12 mouse cellular contexts compared by ENCODE assay signal in genomic region chr12:67011368-67011767, GRCm38 (mm10).
A peak's percentile ranks its signal among the peaks of the same experiment; 100 is the strongest.
DNase-seq lines count a peak whose midpoint lies in the region; ATAC-seq lines count a peak whose summit lies in the region.
"Had no signal": no experiment of that assay in that cellular context is flagged by ENCODE, and none has a peak within 500 bp of the region (broad histone marks: within the 10 kb centered on the region; RNA-seq: fewer than 3 reads in every experiment).

No protein-coding gene starts in this region.

- no peaks in the 10 kb centered on the region for H3K27me3 ChIP-seq in midbrain, embryonic 14.5 days (ENCODE audit: control insufficient read depth, insufficient read depth, low read length)
- no peaks in the 10 kb centered on the region for H3K27me3 ChIP-seq in midbrain, embryonic 11.5 days (ENCODE audit: control insufficient read depth, insufficient read depth, low read length)
- no peaks in the 10 kb centered on the region for H3K27me3 ChIP-seq in intestine, embryonic 15.5 days (replicated peaks)

- H3K4me2 ChIP-seq in midbrain, embryonic 14.5 days (ENCODE audit: low read length) = no peak overlapping the region
- no peak overlapping the region for H3K4me2 ChIP-seq in midbrain, embryonic 11.5 days
- H3K4me2 ChIP-seq in intestine, embryonic 15.5 days (replicated peaks) = no peak overlapping the region
- H3K4me2 ChIP-seq: lung, embryonic 14.5 days had no signal

- no peak for ATAC-seq in midbrain, embryonic 14.5 days (ENCODE audit: low FRiP score, low TSS enrichment)
- no peak for ATAC-seq in midbrain, embryonic 11.5 days (ENCODE audit: low FRiP score)
- ATAC-seq in intestine, embryonic 15.5 days = no peak

- no peaks in the 10 kb centered on the region for H3K4me1 ChIP-seq in midbrain, embryonic 14.5 days (ENCODE audit: control insufficient read depth, insufficient read depth, low read length)
- no peaks in the 10 kb centered on the region for H3K4me1 ChIP-seq in midbrain, embryonic 11.5 days (ENCODE audit: control insufficient read depth, insufficient read depth, low read length)
- no peaks in the 10 kb centered on the region for H3K4me1 ChIP-seq in intestine, embryonic 15.5 days (replicated peaks)
- H3K4me1 ChIP-seq: hindbrain, embryonic 10.5 days had no signal

- H3K27ac ChIP-seq in midbrain, embryonic 14.5 days (replicated peaks; ENCODE audit: low read depth, low read length) = 0 out of 2 replicates have a peak overlapping the region, but pooled peaks have one; percentile 8
- H3K27ac ChIP-seq in midbrain, embryonic 11.5 days (ENCODE audit: low read depth, low read length) = no peak overlapping the region
- H3K27ac ChIP-seq in intestine, embryonic 15.5 days = no peak overlapping the region
- H3K27ac ChIP-seq: hindbrain, embryonic 10.5 days had no signal

- 70% methylated on average over 4 of the region's 4 CpGs for WGBS in midbrain, embryonic 14.5 days
- WGBS in midbrain, embryonic 11.5 days = 84% methylated on average over 4 of the region's 4 CpGs
- 67% methylated on average over 4 of the region's 4 CpGs for WGBS in intestine, embryonic 15.5 days

- DNase-seq in midbrain, embryonic 14.5 days = peak; percentile 33
- no peak for DNase-seq in midbrain, embryonic 11.5 days (ENCODE audit: low spot score, missing footprints)
- peak; percentile 8 to 32 for DNase-seq in frontal cortex, postnatal 25 days (ENCODE audit: low spot score in 2 of 2)
- DNase-seq in left cerebral cortex, adult 18-20 months (ENCODE audit: low spot score in 2 of 2) = peak; percentile 32 to 48
- peak; percentile 22 for DNase-seq in right cerebral cortex, postnatal 4 days
- no peak for DNase-seq in spleen, adult 18-20 months
- DNase-seq: adrenal gland, postnatal 25 days; kidney, postnatal 25 days; lung, embryonic 14.5 days; thymus, postnatal 14 days had no signal

- no peak overlapping the region for H3K9ac ChIP-seq in midbrain, embryonic 14.5 days (replicated peaks; ENCODE audit: low read length)
- no peak overlapping the region for H3K9ac ChIP-seq in midbrain, embryonic 11.5 days (ENCODE audit: low read length)
- no peak overlapping the region for H3K9ac ChIP-seq in intestine, embryonic 15.5 days
- H3K9ac ChIP-seq: lung, embryonic 14.5 days had no signal

- H3K9me3 ChIP-seq in midbrain, embryonic 14.5 days (ENCODE audit: control insufficient read depth, low read length) = no peaks in the 10 kb centered on the region
- H3K9me3 ChIP-seq in midbrain, embryonic 11.5 days (ENCODE audit: control insufficient read depth, low read length) = no peaks in the 10 kb centered on the region
- no peaks in the 10 kb centered on the region for H3K9me3 ChIP-seq in intestine, embryonic 15.5 days
- H3K9me3 ChIP-seq: hindbrain, embryonic 10.5 days had no signal

- H3K36me3 ChIP-seq in midbrain, embryonic 14.5 days (ENCODE audit: control insufficient read depth, insufficient read depth, low read length) = no peaks in the 10 kb centered on the region
- no peaks in the 10 kb centered on the region for H3K36me3 ChIP-seq in midbrain, embryonic 11.5 days (ENCODE audit: control insufficient read depth, insufficient read depth, low read length)
- no peaks in the 10 kb centered on the region for H3K36me3 ChIP-seq in intestine, embryonic 15.5 days
- H3K36me3 ChIP-seq: hindbrain, embryonic 10.5 days had no signal

- no peak overlapping the region for H3K4me3 ChIP-seq in midbrain, embryonic 14.5 days (replicated peaks; ENCODE audit: low read depth, low read length)
- no peak overlapping the region for H3K4me3 ChIP-seq in midbrain, embryonic 11.5 days (ENCODE audit: low read depth, low read length)
- no peak overlapping the region for H3K4me3 ChIP-seq in intestine, embryonic 15.5 days (replicated peaks)
- H3K4me3 ChIP-seq: hindbrain, embryonic 10.5 days had no signal

Comparison
In these comparisons a context has a peak if more than half of its experiments do, and no peak if none do; other contexts are left out.
1. DNase-seq: peak in midbrain, embryonic 14.5 days (single experiment), frontal cortex, postnatal 25 days (2 of 2), left cerebral cortex, adult 18-20 months (2 of 2) and right cerebral cortex, postnatal 4 days (single experiment); none in midbrain, embryonic 11.5 days (single experiment) and spleen, adult 18-20 months (0 of 2).